Mouse (Mus musculus): Measurements from ENCODE around the gene Ppip5k1. TPM values are rescaled to one million over a fixed set of nuclear protein-coding genes. Genes with fewer than 3 reads are reported as not detected.

Ppip5k1 gene
- total RNA-seq, 2 experiments from 2014 or later = 106 to 110 TPM

DNA sequence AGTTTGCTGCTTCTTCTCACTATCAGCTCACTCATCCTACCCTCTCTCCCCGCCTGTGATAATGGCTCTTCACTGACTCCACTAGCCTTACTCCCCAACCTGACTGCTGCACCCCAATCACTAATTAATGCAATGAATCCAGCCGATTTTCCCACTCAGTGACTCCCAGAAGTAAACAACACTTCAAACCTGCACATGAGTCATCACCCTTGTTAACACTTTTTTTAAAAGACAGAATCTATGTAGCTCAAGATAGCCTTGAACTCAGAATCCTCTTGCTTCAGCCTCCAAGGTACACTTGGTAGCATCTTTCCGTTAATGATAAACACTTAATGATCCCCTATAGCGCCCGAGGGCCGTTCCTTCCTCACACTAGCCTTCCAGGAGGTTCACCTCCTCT is 818 bp downstream of the Ppip5k1 start:
- no peak for DNase-seq (ENCODE audit: low spot score in 2 of 2)
- peak overlapping the region; percentile 93 for H3K27ac ChIP-seq
- H3K4me3 ChIP-seq = peak overlapping the region; percentile 84
- no peak for TF ChIP-seq CTCF (conservative IDR thresholded peaks at IDR 0.05)

DNA sequence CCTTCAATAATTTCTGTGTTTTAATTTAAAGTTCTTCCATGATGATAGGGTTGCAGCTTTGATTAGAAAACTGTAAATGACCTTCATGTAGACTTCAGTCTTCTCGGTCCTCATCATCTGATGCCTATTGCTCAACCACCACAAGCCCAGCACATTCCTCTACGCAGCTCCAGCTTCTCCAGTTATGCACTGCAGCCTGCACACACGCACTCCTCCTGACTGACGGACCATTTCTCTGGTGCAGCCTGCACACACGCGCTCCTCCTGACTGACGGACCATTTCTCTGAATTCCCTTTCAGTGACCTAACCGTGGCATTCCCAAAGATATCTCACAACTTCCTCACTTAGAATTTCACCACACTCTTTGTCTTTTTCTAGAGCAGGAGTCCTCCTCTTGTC is 2.0 kb downstream of the Ppip5k1 start:
- H3K27ac ChIP-seq = no peak overlapping the region
- no peak for TF ChIP-seq CTCF (conservative IDR thresholded peaks at IDR 0.05)
- no peak for DNase-seq (ENCODE audit: low spot score in 2 of 2)
- H3K4me3 ChIP-seq = no peak overlapping the region

- no peak for DNase-seq (ENCODE audit: low spot score in 2 of 2)
- peak; percentile 65 for TF ChIP-seq CTCF (conservative IDR thresholded peaks at IDR 0.05)
- Histone ChIP-seq H3K4me3 (no peak overlapping the region), H3K27ac (no peak overlapping the region)
Measured at GRCm38 (mm10) chr2:121339057-121339456, 16.1 kb downstream of the Ppip5k1 start.

GRCm38 (mm10) chr2:121329492-121329891 is 25.7 kb downstream of the Ppip5k1 start:
- TF ChIP-seq CTCF (conservative IDR thresholded peaks at IDR 0.05) = no peak
- no peak overlapping the region for H3K27ac ChIP-seq
- DNase-seq (ENCODE audit: low spot score in 2 of 2) = no peak
- H3K4me3 ChIP-seq = no peak overlapping the region

DNA sequence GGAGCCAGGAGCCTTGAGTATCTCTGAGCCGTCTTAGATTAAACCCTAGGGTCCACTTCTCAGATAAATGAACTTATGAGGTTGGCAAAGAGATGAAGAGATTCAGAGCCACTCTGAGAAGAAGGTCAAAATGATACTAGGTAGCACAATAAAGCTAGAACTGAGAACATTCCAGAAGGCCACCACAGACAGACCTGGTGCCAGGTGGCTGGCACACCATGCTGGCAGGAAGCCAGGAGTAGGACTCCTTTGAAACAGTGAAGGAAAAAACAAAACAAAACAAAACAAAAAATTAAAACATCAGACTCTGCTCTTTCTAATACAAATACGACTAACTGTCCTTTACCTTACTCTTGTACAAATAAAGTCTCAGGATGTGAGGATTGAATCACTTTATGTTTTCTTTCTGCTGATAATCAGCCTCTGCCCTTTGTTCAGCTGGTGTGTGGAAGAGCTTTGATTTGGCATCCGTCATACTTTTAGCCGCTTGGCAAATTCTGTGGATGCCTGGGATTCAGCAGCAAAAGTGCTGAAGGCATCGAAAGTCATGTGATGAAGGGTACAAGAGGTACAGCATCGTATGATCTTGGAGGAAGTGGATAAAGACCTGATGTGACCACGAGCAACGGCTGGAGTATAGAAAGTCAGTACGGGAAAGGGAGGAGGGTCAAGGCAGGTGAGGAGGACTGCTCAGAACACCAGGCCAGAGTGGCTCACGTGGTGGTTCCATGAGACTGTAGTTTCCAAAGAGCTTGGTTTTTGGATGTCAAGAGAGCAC is 31.3 kb downstream of the Ppip5k1 start:
- no peak for DNase-seq (ENCODE audit: low spot score in 2 of 2)
- no peak for TF ChIP-seq CTCF (conservative IDR thresholded peaks at IDR 0.05)
- no peak overlapping the region for H3K27ac ChIP-seq
- no peak overlapping the region for H3K4me3 ChIP-seq

GRCm38 (mm10) chr2:121323041-121323440 is 32.2 kb downstream of the Ppip5k1 start:
- TF ChIP-seq CTCF (conservative IDR thresholded peaks at IDR 0.05) = no peak
- no peak overlapping the region for H3K4me3 ChIP-seq
- DNase-seq (ENCODE audit: low spot score in 2 of 2) = no peak
- H3K27ac ChIP-seq = no peak overlapping the region

GRCm38 (mm10) chr2:121316278-121316677 is 38.9 kb downstream of the Ppip5k1 start:
- Histone ChIP-seq H3K27ac (no peak overlapping the region), H3K4me3 (no peak overlapping the region)
- no peak for DNase-seq (ENCODE audit: low spot score in 2 of 2)
- no peak for TF ChIP-seq CTCF (conservative IDR thresholded peaks at IDR 0.05)

DNA sequence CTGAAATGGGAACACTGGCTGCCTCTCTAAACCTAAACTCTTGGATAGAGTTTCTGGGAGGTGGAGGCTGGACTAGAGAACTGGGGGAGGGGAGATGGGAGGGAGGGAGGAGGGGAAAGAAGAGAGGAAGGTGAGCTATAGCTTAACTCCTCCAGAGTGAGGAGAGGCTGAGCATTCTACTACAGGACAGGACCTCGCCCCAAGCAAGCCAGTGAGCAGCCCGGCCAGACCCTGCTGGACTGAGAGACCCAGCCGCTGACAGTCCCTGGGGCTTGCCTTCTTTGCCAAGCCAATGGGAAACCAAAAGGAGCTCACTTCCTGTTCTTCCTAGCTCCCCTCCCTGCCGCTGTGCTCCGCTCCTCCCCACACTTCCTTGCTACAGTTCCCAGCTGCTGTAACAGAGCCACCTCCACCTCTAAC is 46.2 kb downstream of the Ppip5k1 start:
- H3K27ac ChIP-seq = no peak overlapping the region
- DNase-seq (ENCODE audit: low spot score in 2 of 2) = no peak
- no peak overlapping the region; the same call in 1 of the 2 replicates for H3K4me3 ChIP-seq
- TF ChIP-seq CTCF (conservative IDR thresholded peaks at IDR 0.05) = no peak

DNA sequence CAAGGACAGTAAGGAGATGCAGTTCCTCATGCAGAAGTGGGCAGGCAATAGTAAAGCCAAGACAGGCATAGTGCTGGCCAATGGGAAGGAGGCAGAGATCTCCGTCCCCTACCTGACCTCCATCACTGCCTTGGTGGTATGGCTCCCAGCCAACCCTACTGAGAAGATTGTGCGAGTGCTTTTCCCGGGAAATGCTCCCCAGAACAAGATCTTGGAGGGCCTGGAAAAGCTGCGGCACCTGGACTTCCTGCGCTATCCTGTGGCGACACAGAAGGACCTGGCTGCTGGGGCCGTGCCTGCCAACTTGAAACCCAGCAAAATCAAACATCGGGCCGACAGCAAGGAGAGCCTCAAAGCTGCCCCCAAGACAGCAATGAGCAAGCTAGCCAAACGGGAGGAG is 55.2 kb downstream of the Ppip5k1 start:
- DNase-seq (ENCODE audit: low spot score in 2 of 2) = no peak
- no peak for TF ChIP-seq CTCF (conservative IDR thresholded peaks at IDR 0.05)
- Histone ChIP-seq H3K27ac (peak overlapping the region; percentile 36; the same call in 1 of the 2 replicates), H3K4me3 (no peak overlapping the region)

DNA sequence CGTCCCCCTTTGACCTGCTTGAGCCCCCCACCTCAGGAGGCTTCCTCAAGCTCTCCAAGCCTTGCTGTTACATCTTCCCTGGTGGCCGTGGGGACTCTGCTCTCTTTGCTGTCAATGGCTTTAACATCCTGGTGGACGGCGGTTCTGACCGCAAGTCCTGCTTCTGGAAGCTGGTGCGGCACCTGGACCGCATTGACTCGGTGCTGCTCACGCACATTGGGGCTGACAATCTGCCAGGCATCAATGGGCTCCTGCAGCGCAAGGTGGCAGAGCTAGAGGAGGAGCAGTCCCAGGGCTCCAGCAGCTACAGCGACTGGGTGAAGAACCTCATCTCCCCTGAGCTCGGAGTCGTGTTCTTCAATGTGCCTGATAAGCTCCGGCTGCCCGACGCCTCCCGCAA is 55.7 kb downstream of the Ppip5k1 start:
- DNase-seq (ENCODE audit: low spot score in 2 of 2) = no peak

GRCm38 (mm10) chr2:121298131-121298530 is 57.1 kb downstream of the Ppip5k1 start:
- H3K4me3 ChIP-seq = peak overlapping the region; percentile 92
- no peak for DNase-seq (ENCODE audit: low spot score in 2 of 2)

More for the DNA sequence above, 55.7 kb downstream of the Ppip5k1 start:
- Histone ChIP-seq H3K4me3 (no peak overlapping the region), H3K27ac (peak overlapping the region; percentile 46; the same call in 1 of the 2 replicates)
- no peak for TF ChIP-seq CTCF (conservative IDR thresholded peaks at IDR 0.05)

DNA sequence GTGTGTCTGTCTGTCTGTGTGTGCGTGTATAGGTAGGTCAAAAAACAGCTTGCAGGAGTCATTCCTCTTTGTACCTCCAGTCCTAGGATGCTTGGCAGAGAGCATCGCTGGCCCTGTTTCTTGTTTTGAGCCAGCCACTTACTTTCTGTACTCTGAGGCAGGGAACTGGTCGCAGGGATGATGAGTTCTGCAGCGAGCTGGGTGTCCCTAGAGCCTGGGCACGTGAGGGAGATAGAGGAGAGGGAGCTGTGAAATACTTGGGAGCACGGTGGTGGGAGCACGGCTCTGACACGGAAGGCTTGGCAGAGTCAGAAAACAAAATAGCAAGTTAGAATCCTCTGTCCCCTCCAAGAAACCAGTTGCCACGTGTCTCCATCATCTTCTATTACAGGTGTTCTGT is 57.5 kb downstream of the Ppip5k1 start:
- DNase-seq (ENCODE audit: low spot score in 2 of 2) = no peak
- TF ChIP-seq CTCF (conservative IDR thresholded peaks at IDR 0.05) = no peak
- Histone ChIP-seq H3K27ac (peak overlapping the region; percentile 98), H3K4me3 (peak overlapping the region; percentile 92)

More at GRCm38 (mm10) chr2:121298131-121298530, 57.1 kb downstream of the Ppip5k1 start:
- H3K27ac ChIP-seq = peak overlapping the region; percentile 98
- no peak for TF ChIP-seq CTCF (conservative IDR thresholded peaks at IDR 0.05)

GRCm38 (mm10) chr2:121296754-121297231 is 58.4 kb downstream of the Ppip5k1 start:
- H3K4me3 ChIP-seq = peak overlapping the region; percentile 92
- H3K27ac ChIP-seq = peak overlapping the region; percentile 98
- DNase-seq (ENCODE audit: low spot score in 2 of 2) = no peak
- TF ChIP-seq CTCF (conservative IDR thresholded peaks at IDR 0.05) = no peak
